Mouse (Mus musculus): ENCODE measurements around the gene Hrasls5. TPM values are rescaled to one million over a fixed set of nuclear protein-coding genes. Genes with fewer than 3 reads are reported as not detected.

The Hrasls5 gene
- polyA plus RNA-seq, 1 experiment from 2014 or later, result not detected

DNA sequence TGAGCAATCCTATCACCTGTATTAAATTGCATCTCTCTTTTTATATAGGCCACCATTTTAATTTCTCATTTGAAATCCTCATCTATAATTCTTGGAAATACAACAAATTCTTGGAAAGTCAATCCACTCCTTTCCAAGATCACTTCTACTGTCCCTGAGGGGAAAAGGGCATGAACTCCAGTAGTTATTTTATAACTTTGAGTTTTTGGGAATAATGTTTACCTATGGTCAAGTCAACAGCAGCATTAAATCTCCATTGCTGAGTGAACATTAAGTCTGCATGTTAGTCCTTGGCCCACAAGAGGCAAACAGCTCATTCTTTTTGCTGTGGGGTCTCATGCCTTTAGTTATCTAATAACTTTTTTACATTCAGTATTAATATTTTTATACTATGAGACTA lies 20.7 kb downstream of the Hrasls5 start:
- H3K4me3 ChIP-seq (ENCODE audit: low read depth, low read length), result no peak overlapping the region
- H3K36me3 ChIP-seq (ENCODE audit: insufficient read depth), result no peaks in the 10 kb centered on the region
- no peaks in the 10 kb centered on the region for H3K4me1 ChIP-seq (ENCODE audit: insufficient read depth)
- ATAC-seq (ENCODE audit: insufficient read depth) (no peak), DNase-seq (no peak)
- H3K4me2 ChIP-seq, result no peak overlapping the region
- no peak overlapping the region for H3K27ac ChIP-seq (ENCODE audit: low read depth)
- TF ChIP-seq CTCF (IDR thresholded peaks at IDR 0.05; ENCODE audit: low read depth), result no peak
- H3K9me3 ChIP-seq (ENCODE audit: low read depth, low read length), result no peaks in the 10 kb centered on the region
- no peak overlapping the region for H3K9ac ChIP-seq
- H3K27me3 ChIP-seq (ENCODE audit: insufficient read depth, low read length), result no peaks in the 10 kb centered on the region

DNA sequence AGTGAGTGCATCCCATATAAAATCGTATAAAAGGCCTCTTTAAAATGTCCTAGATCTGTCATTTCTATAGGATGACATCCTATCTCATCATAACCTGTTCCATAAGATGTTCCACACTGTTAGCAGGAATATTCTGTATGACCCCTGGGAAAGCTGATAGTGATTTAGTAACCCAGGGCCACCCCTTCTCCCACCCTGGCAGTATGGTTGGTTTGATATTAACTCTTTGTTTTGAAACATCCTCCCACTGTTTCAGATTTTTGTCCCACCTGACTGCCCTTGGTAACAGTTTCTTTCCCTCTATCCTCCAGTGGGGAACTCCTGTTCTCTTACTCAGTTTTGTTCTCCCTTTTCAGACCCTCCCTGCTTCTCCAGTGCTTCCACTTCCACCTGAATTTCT lies 21.4 kb downstream of the Hrasls5 start:
- Histone ChIP-seq H3K27ac (ENCODE audit: low read depth) (no peak overlapping the region), H3K36me3 (ENCODE audit: insufficient read depth) (no peaks in the 10 kb centered on the region), H3K4me3 (ENCODE audit: low read depth, low read length) (no peak overlapping the region), H3K9me3 (ENCODE audit: low read depth, low read length) (no peaks in the 10 kb centered on the region), H3K4me1 (ENCODE audit: insufficient read depth) (no peaks in the 10 kb centered on the region), H3K27me3 (ENCODE audit: insufficient read depth, low read length) (no peaks in the 10 kb centered on the region), H3K4me2 (no peak overlapping the region), H3K9ac (no peak overlapping the region)
- DNase-seq, result no peak
- no peak for ATAC-seq (ENCODE audit: insufficient read depth)
- 65% methylated on average over 1 of the region's 1 CpGs for WGBS
- TF ChIP-seq CTCF (IDR thresholded peaks at IDR 0.05; ENCODE audit: low read depth), result no peak

DNA sequence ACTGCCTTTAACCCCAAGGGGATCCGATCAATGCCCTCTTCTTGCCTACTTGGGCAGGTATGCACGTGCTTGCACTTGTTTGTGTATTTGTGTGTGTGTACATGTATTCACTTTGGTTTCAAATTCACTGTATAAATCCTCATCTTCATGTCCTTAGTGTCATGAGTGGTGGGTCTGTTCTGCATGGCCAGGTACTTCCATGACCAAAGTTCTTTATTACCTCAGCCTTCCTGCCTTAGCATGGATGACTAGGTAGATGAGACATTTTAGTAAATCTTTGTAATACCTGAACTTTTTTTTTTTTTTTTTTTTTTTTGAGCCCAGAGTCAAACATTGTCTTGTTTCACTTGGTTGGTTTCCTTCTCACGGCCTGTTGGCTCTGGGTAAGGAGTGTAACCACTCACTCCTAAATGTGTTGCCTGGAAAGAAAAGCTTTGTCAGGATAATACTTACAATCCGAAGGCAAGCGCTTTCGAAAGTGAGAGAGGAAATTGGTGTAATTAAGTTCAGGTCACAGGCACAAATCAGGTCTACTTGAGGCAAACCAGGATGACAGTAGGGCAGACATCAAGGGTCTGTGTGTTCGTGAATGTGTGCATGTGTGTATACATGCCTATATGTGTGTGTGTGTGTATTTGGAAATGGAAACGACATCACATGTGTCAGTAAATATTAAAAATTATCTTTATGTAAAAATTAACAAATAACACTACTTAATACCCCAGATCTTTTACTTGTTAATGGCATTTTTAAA lies 36.7 kb downstream of the Hrasls5 start:
- Histone ChIP-seq H3K9me3 (ENCODE audit: low read depth, low read length) (no peaks in the 10 kb centered on the region), H3K36me3 (ENCODE audit: insufficient read depth) (no peaks in the 10 kb centered on the region), H3K4me1 (ENCODE audit: insufficient read depth) (no peaks in the 10 kb centered on the region), H3K27me3 (ENCODE audit: insufficient read depth, low read length) (no peaks in the 10 kb centered on the region), H3K9ac (no peak overlapping the region), H3K27ac (ENCODE audit: low read depth) (no peak overlapping the region), H3K4me3 (ENCODE audit: low read depth, low read length) (no peak overlapping the region), H3K4me2 (no peak overlapping the region)
- DNase-seq (no peak), ATAC-seq (ENCODE audit: insufficient read depth) (no peak)
- WGBS, result 79% methylated on average over 8 of the region's 8 CpGs
- no peak for TF ChIP-seq CTCF (IDR thresholded peaks at IDR 0.05; ENCODE audit: low read depth)

DNA sequence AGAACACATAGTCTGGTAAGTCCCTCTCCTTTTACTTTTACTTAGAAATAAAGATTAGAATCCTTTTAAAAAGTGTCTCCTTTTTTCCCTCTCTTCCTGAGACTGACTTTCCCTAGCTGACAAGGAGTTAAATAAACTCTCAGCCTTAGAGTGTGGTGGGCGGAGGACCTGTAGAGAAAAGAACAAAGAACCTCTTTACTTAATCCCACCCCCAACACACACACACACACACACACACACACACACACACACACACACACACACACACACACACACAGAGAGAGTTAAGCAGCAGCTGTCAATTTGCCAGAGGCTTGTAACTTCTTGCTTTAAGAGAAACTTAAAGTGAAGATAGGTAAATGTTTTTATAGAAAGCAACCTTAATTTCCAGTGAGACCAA lies 59.7 kb downstream of the Hrasls5 start:
- WGBS, result 22% methylated on average over 1 of the region's 1 CpGs
- no peaks in the 10 kb centered on the region for H3K4me1 ChIP-seq (ENCODE audit: insufficient read depth)
- H3K4me2 ChIP-seq, result no peak overlapping the region
- no peak overlapping the region for H3K9ac ChIP-seq
- no peaks in the 10 kb centered on the region for H3K27me3 ChIP-seq (ENCODE audit: insufficient read depth, low read length)
- ATAC-seq (ENCODE audit: insufficient read depth) (no peak), DNase-seq (peak; percentile 41)
- H3K36me3 ChIP-seq (ENCODE audit: insufficient read depth), result no peaks in the 10 kb centered on the region
- TF ChIP-seq CTCF (IDR thresholded peaks at IDR 0.05; ENCODE audit: low read depth), result no peak
- H3K9me3 ChIP-seq (ENCODE audit: low read depth, low read length), result no peaks in the 10 kb centered on the region
- H3K4me3 ChIP-seq (ENCODE audit: low read depth, low read length), result no peak overlapping the region
- H3K27ac ChIP-seq (ENCODE audit: low read depth), result no peak overlapping the region

DNA sequence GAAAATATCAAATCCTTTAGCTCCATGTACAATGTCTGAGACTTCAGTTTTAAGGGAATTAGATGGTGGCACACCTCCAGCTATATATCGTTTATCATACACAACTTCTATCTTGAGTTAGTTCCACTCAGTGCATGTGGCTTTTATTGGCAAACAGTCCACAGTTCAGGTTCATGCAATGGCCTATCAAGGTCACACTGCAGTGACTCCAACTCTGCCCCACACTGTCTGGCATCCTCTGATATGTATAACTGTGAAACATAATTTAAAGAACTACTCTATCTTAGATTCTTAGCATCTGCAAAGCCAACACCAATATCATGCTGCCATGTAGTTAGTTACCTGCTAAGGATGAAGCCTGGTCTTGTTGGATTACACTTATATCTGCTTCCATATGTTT lies 75.6 kb downstream of the Hrasls5 start:
- ATAC-seq (ENCODE audit: insufficient read depth) (no peak), DNase-seq (no peak)
- Histone ChIP-seq H3K9ac (no peak overlapping the region), H3K9me3 (ENCODE audit: low read depth, low read length) (no peaks in the 10 kb centered on the region), H3K36me3 (ENCODE audit: insufficient read depth) (no peaks in the 10 kb centered on the region), H3K4me3 (ENCODE audit: low read depth, low read length) (no peak overlapping the region), H3K4me1 (ENCODE audit: insufficient read depth) (no peaks in the 10 kb centered on the region), H3K4me2 (no peak overlapping the region), H3K27ac (ENCODE audit: low read depth) (no peak overlapping the region), H3K27me3 (ENCODE audit: insufficient read depth, low read length) (no peaks in the 10 kb centered on the region)
- no peak for TF ChIP-seq CTCF (IDR thresholded peaks at IDR 0.05; ENCODE audit: low read depth)
- 83% methylated on average over 1 of the region's 1 CpGs for WGBS

Other genes with a start within 250 kb of the Hrasls5 start
- 18.6 and 26.8 TPM in 2 replicates for gene Spindoc, start 229.5 kb upstream of the Hrasls5 start, polyA plus RNA-seq (2014; fragmentation: Nextera tagmentation; extraction: Ambion mirVana)
- gene 2700081O15Rik, start 194.9 kb upstream of the Hrasls5 start, polyA plus RNA-seq (2014; fragmentation: Nextera tagmentation; extraction: Ambion mirVana), result 8.6 and 9.5 TPM in 2 replicates
- gene Rtn3, start 129.3 kb upstream of the Hrasls5 start, polyA plus RNA-seq (2014; fragmentation: Nextera tagmentation; extraction: Ambion mirVana), result 107 and 112 TPM in 2 replicates
- 20.8 and 25.0 TPM in 2 replicates for gene Atl3, start 118.5 kb upstream of the Hrasls5 start, polyA plus RNA-seq (2014; fragmentation: Nextera tagmentation; extraction: Ambion mirVana)
- 10.4 and 12.5 TPM in 2 replicates for gene Pla2g16, start 55.1 kb upstream of the Hrasls5 start, polyA plus RNA-seq (2014; fragmentation: Nextera tagmentation; extraction: Ambion mirVana)
- 1.5 TPM in 2 replicates for gene Lgals12, start 5.3 kb upstream of the Hrasls5 start, polyA plus RNA-seq (2014; fragmentation: Nextera tagmentation; extraction: Ambion mirVana)
- 0.21 TPM in 1 of 2 replicates, not detected in the other for gene Slc22a19, start 98.8 kb downstream of the Hrasls5 start, polyA plus RNA-seq (2014; fragmentation: Nextera tagmentation; extraction: Ambion mirVana)
- not detected in 2 replicates for gene Slc22a26, start 190.1 kb downstream of the Hrasls5 start, polyA plus RNA-seq (2014; fragmentation: Nextera tagmentation; extraction: Ambion mirVana)

All from lung, embryonic 14.5 days (tissue).